Mouse (Mus musculus) left cerebral cortex, postnatal 10 days (tissue): ENCODE data around the gene Idi2. TPM values are rescaled to one million over a fixed set of nuclear protein-coding genes. Genes with fewer than 3 reads are reported as not detected.
"Not testable (repeated sequence)": the region's sequence is repeated elsewhere in the genome, so short reads cannot be mapped to it uniquely, and the experiment has no call there.

Source experiments
- DNase-seq, 2 experiments: peaks; one replicate each; pipeline ENCODE4 v3.0.0; 2021 to 2022; ENCODE audit warnings: low spot score in 2 of 2, mixed read lengths in 1 of 2; ENCODE audit errors: extremely low spot score in 1 of 2
- intact Hi-C: fragments of 180-260 bp; cut with DNase I; formaldehyde crosslinking; loops from one replicate; pipeline ENCODE4 v1.15.1; 2025
- total RNA-seq, 2 experiments: library from RNA; stranded (reverse); gene quantifications; 2 replicates each; pipeline ENCODE4 v1.2.3; 2021

Idi2 gene
- under 1 TPM in 1 of 2 experiments, not detected in 1; 0.18 TPM for total RNA-seq

GRCm38 (mm10) chr13:8952563-8952962 is at the start of gene Idi2:
Idi2 (plus strand) TSS chr13:8952863.
- intact Hi-C loops, result not testable (repeated sequence)

GRCm38 (mm10) chr13:8905986-8906385 is 46.7 kb upstream of the Idi2 start:
- intact Hi-C loops, DNase-seq: not testable (repeated sequence)

More at GRCm38 (mm10) chr13:8952563-8952962, at the start of gene Idi2:
- DNase-seq, result not testable (repeated sequence)

GRCm38 (mm10) chr13:8913890-8914289 is 38.8 kb upstream of the Idi2 start:
- DNase-seq, intact Hi-C loops: not testable (repeated sequence)

- intact Hi-C loops, result no loop called here
- no peak for DNase-seq
These were observed 19.2 kb upstream of the Idi2 start for GRCm38 (mm10) chr13:8933499-8933898.

- intact Hi-C loops, DNase-seq: not testable (repeated sequence)
These were observed 15.0 kb upstream of the Idi2 start for GRCm38 (mm10) chr13:8937611-8938140.

GRCm38 (mm10) chr13:8941110-8941509 is 11.6 kb upstream of the Idi2 start:
- DNase-seq, intact Hi-C loops: not testable (repeated sequence)

GRCm38 (mm10) chr13:8941701-8942100 is 11.0 kb upstream of the Idi2 start:
- intact Hi-C loops, DNase-seq: not testable (repeated sequence)

- intact Hi-C loops, DNase-seq: not testable (repeated sequence)
These were observed 8.8 kb upstream of the Idi2 start for GRCm38 (mm10) chr13:8943828-8944227.

GRCm38 (mm10) chr13:8948131-8948530 is 4.5 kb upstream of the Idi2 start, which contains the start of gene Gm9745:
Gm9745 (minus strand) TSS chr13:8948231.
- DNase-seq, intact Hi-C loops: not testable (repeated sequence)

- DNase-seq, intact Hi-C loops: not testable (repeated sequence)
These were observed 2.5 kb downstream of the Idi2 start for GRCm38 (mm10) chr13:8955127-8955526.

- intact Hi-C loops, DNase-seq: not testable (repeated sequence)
These were observed 4.2 kb downstream of the Idi2 start for GRCm38 (mm10) chr13:8956873-8957272.

- intact Hi-C loops, result not testable (repeated sequence)
These were observed 6.4 kb downstream of the Idi2 start for GRCm38 (mm10) chr13:8959058-8959457.

GRCm38 (mm10) chr13:8959554-8959953 is 6.9 kb downstream of the Idi2 start:
- DNase-seq, intact Hi-C loops: not testable (repeated sequence)

More at GRCm38 (mm10) chr13:8959058-8959457, 6.4 kb downstream of the Idi2 start:
- DNase-seq, result not testable (repeated sequence)

- intact Hi-C loops, result not testable (repeated sequence)
These were observed 8.6 kb downstream of the Idi2 start for GRCm38 (mm10) chr13:8961128-8961888.

GRCm38 (mm10) chr13:8962266-8962665 is 9.6 kb downstream of the Idi2 start:
- intact Hi-C loops, DNase-seq: not testable (repeated sequence)

More at GRCm38 (mm10) chr13:8961128-8961888, 8.6 kb downstream of the Idi2 start:
- DNase-seq, result not testable (repeated sequence)

- no peak for DNase-seq
- intact Hi-C loops, result no loop called here
These were observed 12.6 kb downstream of the Idi2 start for GRCm38 (mm10) chr13:8965224-8965623.

GRCm38 (mm10) chr13:8967742-8968141 is 15.1 kb downstream of the Idi2 start:
- DNase-seq, result no peak
- intact Hi-C loops, result no loop called here

- intact Hi-C loops, result loop anchor here (5.0 kb wide), 1 partner anchor 125 kb away; no protein-coding TSS in a partner anchor
These were observed 19.7 kb downstream of the Idi2 start for GRCm38 (mm10) chr13:8972369-8972768.

GRCm38 (mm10) chr13:8972972-8973371 is 20.3 kb downstream of the Idi2 start:
- intact Hi-C loops, result loop anchor here (5.0 kb wide), 1 partner anchor 126 kb away; no protein-coding TSS in a partner anchor

More at GRCm38 (mm10) chr13:8972369-8972768, 19.7 kb downstream of the Idi2 start:
- no peak for DNase-seq

GRCm38 (mm10) chr13:8992231-8992630 is 39.6 kb downstream of the Idi2 start:
- intact Hi-C loops, result no loop called here
- no peak for DNase-seq

More at GRCm38 (mm10) chr13:8972972-8973371, 20.3 kb downstream of the Idi2 start:
- DNase-seq, result no peak
